Mouse (Mus musculus) stomach, postnatal 0 days (tissue): ENCODE measurements around the gene Ccdc138. TPM values are rescaled to one million over a fixed set of nuclear protein-coding genes. Genes with fewer than 3 reads are reported as not detected.

ENCODE experiments used
- ATAC-seq: fragments of 200-750 bp; cut with Nextera tagmentation; 2 replicates; pipeline ENCODE4 v1.8.0; 2017; ENCODE audit not compliant: low FRiP score, low TSS enrichment
- DNase-seq: peaks from one replicate; pipeline ENCODE4 v3.0.0-alpha.2; 2016; ENCODE audit warnings: low spot score
- H3K27ac ChIP-seq: fragments of 300-500 bp; sonication (generic); replicated peaks from 2 replicates; pipeline ENCODE4 v1.5.1; 2014; ENCODE audit warnings: mild to moderate bottlenecking, control low read depth
- H3K27me3 ChIP-seq: fragments of 300-500 bp; sonication (generic); 2 replicates; pipeline ENCODE4 v1.6.1; 2014; ENCODE audit warnings: low read length; ENCODE audit not compliant: control insufficient read depth, insufficient read depth
- H3K36me3 ChIP-seq: fragments of 300-500 bp; sonication (generic); 2 replicates; pipeline ENCODE4 v1.6.1; 2014; ENCODE audit warnings: low read length, mixed read lengths; ENCODE audit not compliant: control insufficient read depth, insufficient read depth
- H3K4me1 ChIP-seq: fragments of 300-500 bp; sonication (generic); replicated peaks from 2 replicates; pipeline ENCODE4 v1.6.1; 2014; ENCODE audit warnings: antibody characterized with exemption; ENCODE audit not compliant: control insufficient read depth, insufficient read depth
- H3K4me2 ChIP-seq: fragments of 300-500 bp; sonication (generic); replicated peaks from 2 replicates; pipeline ENCODE4 v1.6.1; 2014; ENCODE audit warnings: low read depth, mild to moderate bottlenecking, control low read depth, moderate library complexity
- H3K4me3 ChIP-seq: fragments of 300-500 bp; sonication (generic); 2 replicates; pipeline ENCODE4 v1.5.1; 2014; ENCODE audit warnings: low read depth, low read length, control low read depth
- H3K9ac ChIP-seq: fragments of 300-500 bp; sonication (generic); 2 replicates; pipeline ENCODE4 v1.6.1; 2014; ENCODE audit warnings: mild to moderate bottlenecking, low read length, control low read depth, mixed read lengths
- H3K9me3 ChIP-seq: fragments of 300-500 bp; sonication (generic); 2 replicates; pipeline ENCODE4 v1.6.1; 2016; ENCODE audit warnings: low read length; ENCODE audit not compliant: control insufficient read depth
- CTCF ChIP-seq: IDR thresholded peaks from 2 replicates; pipeline ENCODE4 v1.5.1; 2016; ENCODE audit warnings: antibody characterized with exemption, low read depth, mild to moderate bottlenecking, moderate library complexity
- EP300 ChIP-seq: optimal IDR thresholded peaks from 2 replicates; pipeline ENCODE3; 2016; ENCODE audit warnings: antibody characterized with exemption
- WGBS: fragments of 180-500 bp; shearing (Covaris S2); extraction: QIAGEN DNeasy Blood & Tissue Kit; methylation state at CpG from one replicate; pipeline ENCODE4 v1.1.7; 2014; 5-methylcytosine and 5-hydroxymethylcytosine counted together
- polyA plus RNA-seq: library from polyadenylated mRNA; unstranded; fragments of >200 nt; fragmentation: Nextera tagmentation; extraction: Ambion mirVana; gene quantifications from 2 replicates; pipeline ENCODE4 v1.2.1, GENCODE M21; 2015

Gene Ccdc138
- polyA plus RNA-seq, 1 experiment from 2014 or later, result 2.2 TPM

DNA sequence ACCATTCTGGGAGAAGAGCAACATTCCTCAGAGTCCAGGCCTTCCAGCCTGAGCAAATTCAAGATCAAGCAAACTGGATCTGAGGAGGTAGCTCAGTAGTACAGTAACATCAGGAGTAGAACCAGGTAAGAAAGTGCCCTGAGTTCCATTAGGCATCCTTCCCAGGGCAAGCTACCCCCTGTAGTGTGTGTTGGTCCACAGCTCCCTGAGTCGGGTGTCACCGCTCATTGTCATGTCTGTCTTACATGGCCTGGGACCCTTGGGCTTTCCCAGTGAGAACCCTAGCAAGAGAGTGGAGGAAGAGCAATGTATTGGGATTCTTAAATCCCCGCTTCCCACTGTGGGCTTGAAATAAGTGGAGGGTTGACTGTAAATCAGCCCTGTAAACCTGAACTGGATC, 97.4 kb downstream of the Ccdc138 start:
- H3K36me3 ChIP-seq, result no peaks in the 10 kb centered on the region
- H3K27ac ChIP-seq, result no peak overlapping the region
- DNase-seq (no peak), ATAC-seq (no peak)
- H3K4me1 ChIP-seq, result no peaks in the 10 kb centered on the region
- H3K4me2 ChIP-seq, result no peak overlapping the region
- TF ChIP-seq CTCF, result no peak
- no peaks in the 10 kb centered on the region for H3K27me3 ChIP-seq
- H3K9me3 ChIP-seq, result no peaks in the 10 kb centered on the region
- WGBS, result 93% methylated on average over 3 of the region's 3 CpGs
- H3K9ac ChIP-seq, result no peak overlapping the region
- no peak overlapping the region for H3K4me3 ChIP-seq

DNA sequence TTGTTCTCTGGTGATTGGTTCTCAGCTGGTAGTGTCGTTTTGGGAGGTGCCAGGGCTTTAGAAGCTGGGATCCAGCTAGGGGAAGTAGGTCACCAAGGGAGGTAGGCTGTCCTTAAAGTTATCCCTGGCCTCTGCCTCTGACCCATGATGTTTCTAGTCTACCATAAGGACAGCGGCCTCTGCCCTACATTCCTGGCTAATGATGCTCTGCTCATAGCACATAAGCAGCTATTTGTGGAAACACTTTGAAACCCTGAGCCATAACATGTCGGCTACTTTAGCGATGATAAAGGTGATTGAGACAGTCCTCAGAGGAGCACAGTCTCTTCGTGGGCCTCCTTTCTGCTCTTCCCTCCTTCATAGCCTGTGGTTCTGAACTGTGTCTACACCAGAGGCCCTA, 98.1 kb downstream of the Ccdc138 start:
- DNase-seq, result no peak
- Histone ChIP-seq H3K27me3 (no peaks in the 10 kb centered on the region), H3K9ac (no peak overlapping the region), H3K4me1 (no peaks in the 10 kb centered on the region), H3K36me3 (no peaks in the 10 kb centered on the region), H3K4me3 (no peak overlapping the region), H3K9me3 (no peaks in the 10 kb centered on the region), H3K4me2 (no peak overlapping the region), H3K27ac (no peak overlapping the region)
- 72% methylated on average over 5 of the region's 5 CpGs for WGBS
- ATAC-seq, result no peak
- TF ChIP-seq EP300, result no peak
- no peak for TF ChIP-seq CTCF

DNA sequence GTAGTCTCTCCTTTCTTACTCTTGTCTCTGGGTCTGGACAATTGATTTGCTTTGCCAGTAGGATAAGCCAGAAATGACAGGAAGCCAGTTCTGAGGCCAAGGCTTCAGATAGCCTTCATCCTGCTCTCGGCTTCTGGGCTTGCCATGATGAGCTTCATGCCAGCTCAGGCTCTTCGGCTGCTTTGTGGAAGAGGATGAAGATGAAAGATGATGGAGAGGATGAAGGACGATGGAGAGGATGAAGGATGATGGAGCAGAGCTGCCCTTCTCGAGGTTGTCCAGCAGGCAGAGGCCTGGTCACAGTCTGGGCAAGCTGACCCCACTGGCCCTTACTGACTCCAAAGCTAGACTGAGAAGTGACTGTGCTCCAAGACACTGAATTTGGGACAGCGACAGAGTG, 102.4 kb downstream of the Ccdc138 start:
- H3K36me3 ChIP-seq, result no peaks in the 10 kb centered on the region
- no peak for ATAC-seq
- TF ChIP-seq EP300, result no peak
- no peak for TF ChIP-seq CTCF
- DNase-seq, result peak; percentile 5
- H3K9ac ChIP-seq, result no peak overlapping the region
- H3K4me1 ChIP-seq, result no peaks in the 10 kb centered on the region
- no peak overlapping the region for H3K4me2 ChIP-seq
- no peak overlapping the region for H3K27ac ChIP-seq
- no peaks in the 10 kb centered on the region for H3K27me3 ChIP-seq
- WGBS, result 87% methylated on average over 5 of the region's 5 CpGs
- no peak overlapping the region for H3K4me3 ChIP-seq
- H3K9me3 ChIP-seq, result no peaks in the 10 kb centered on the region

DNA sequence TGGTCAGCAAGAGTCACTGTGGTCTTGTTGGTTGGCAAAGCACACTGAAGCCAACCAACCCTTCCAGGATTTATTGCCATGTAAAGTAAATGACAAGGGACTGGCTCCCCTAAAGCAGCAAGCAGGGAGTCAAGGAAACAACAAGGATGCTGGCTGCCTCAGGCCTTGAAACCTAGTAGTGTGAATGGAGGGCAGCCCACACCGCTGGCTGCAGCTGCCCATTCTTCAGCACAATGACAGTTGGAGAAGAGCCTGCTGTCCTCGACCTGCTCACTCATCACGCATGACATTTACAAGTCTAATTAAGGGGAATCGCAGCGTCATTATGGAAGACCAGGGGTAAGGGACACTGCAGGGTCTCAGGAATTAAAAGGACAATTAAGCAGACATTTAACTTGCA, 103.2 kb downstream of the Ccdc138 start:
- WGBS, result 35% methylated on average over 5 of the region's 5 CpGs
- Histone ChIP-seq H3K4me3 (no peak overlapping the region), H3K27ac (no peak overlapping the region), H3K9ac (no peak overlapping the region), H3K27me3 (no peaks in the 10 kb centered on the region), H3K36me3 (no peaks in the 10 kb centered on the region), H3K4me1 (no peaks in the 10 kb centered on the region), H3K9me3 (no peaks in the 10 kb centered on the region), H3K4me2 (no peak overlapping the region)
- ATAC-seq (no peak), DNase-seq (peak; percentile 7)
- TF ChIP-seq EP300 (no peak), CTCF (no peak)

DNA sequence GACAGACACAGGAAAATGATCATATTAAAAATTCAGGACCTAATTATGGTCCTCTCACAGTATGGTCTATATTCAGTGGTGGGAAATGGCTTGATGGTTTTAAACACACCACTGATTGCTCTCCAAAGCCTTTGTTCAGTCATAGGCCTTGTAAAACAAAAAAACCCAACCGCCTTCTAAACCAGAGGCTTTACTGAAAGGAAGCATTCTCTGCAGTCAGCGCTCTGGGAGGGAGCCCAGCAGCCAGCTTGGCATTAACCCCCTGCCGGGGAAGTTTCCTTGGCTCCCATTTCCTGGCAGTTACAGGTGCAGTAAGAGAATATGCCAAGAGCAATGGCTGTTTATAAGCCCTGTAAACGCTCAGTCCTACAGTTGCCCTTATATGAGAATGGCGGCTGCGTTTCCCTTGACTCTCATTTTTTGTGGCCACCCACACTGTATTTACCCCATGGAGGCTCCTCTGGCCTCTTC, 103.7 kb downstream of the Ccdc138 start:
- no peak overlapping the region for H3K4me3 ChIP-seq
- no peaks in the 10 kb centered on the region for H3K36me3 ChIP-seq
- H3K27me3 ChIP-seq, result no peaks in the 10 kb centered on the region
- H3K9ac ChIP-seq, result no peak overlapping the region
- no peak for ATAC-seq
- no peak overlapping the region for H3K4me2 ChIP-seq
- H3K27ac ChIP-seq, result no peak overlapping the region; the same call in 1 of the 2 replicates
- no peaks in the 10 kb centered on the region for H3K4me1 ChIP-seq
- 36% methylated on average over 6 of the region's 6 CpGs for WGBS
- DNase-seq, result peak; percentile 18
- H3K9me3 ChIP-seq, result no peaks in the 10 kb centered on the region
- TF ChIP-seq EP300 (no peak), CTCF (no peak)

DNA sequence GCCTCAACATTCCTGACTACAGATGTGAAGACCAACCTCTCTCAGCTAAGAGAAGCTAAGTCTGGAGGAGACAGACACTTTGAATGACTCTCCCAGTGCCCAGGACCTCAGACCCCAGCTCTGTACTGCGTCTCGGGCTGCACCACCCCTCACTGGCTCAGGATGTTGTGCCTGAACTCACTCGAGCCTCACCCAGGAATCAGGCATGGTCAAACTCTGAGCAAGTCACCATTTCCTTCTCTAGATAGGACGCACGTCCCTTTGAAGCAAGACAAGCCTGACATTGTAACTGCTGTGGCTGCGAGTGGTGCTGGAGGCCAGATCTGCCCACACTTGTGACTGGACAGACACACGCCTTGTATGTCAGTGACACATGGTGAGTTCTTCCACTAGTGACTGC, 104.2 kb downstream of the Ccdc138 start:
- Histone ChIP-seq H3K27me3 (no peaks in the 10 kb centered on the region), H3K36me3 (no peaks in the 10 kb centered on the region), H3K4me2 (no peak overlapping the region), H3K4me1 (no peaks in the 10 kb centered on the region), H3K4me3 (no peak overlapping the region), H3K27ac (no peak overlapping the region; the same call in 1 of the 2 replicates), H3K9me3 (no peaks in the 10 kb centered on the region), H3K9ac (no peak overlapping the region)
- no peak for ATAC-seq
- no peak for DNase-seq
- WGBS, result 74% methylated on average over 7 of the region's 7 CpGs
- TF ChIP-seq EP300, result no peak
- TF ChIP-seq CTCF, result no peak
